Mouse (Mus musculus) stomach, postnatal 0 days (tissue): ENCODE data around the gene Lypd6b. TPM values are rescaled to one million over a fixed set of nuclear protein-coding genes. Genes with fewer than 3 reads are reported as not detected.

ENCODE experiments used
- ATAC-seq: fragments of 200-750 bp; cut with Nextera tagmentation; 2 replicates; pipeline ENCODE4 v1.8.0; 2017; ENCODE audit not compliant: low FRiP score, low TSS enrichment
- DNase-seq: peaks from one replicate; pipeline ENCODE4 v3.0.0-alpha.2; 2016; ENCODE audit warnings: low spot score
- H3K27ac ChIP-seq: fragments of 300-500 bp; sonication (generic); replicated peaks from 2 replicates; pipeline ENCODE4 v1.5.1; 2014; ENCODE audit warnings: mild to moderate bottlenecking, control low read depth
- H3K27me3 ChIP-seq: fragments of 300-500 bp; sonication (generic); 2 replicates; pipeline ENCODE4 v1.6.1; 2014; ENCODE audit warnings: low read length; ENCODE audit not compliant: control insufficient read depth, insufficient read depth
- H3K36me3 ChIP-seq: fragments of 300-500 bp; sonication (generic); 2 replicates; pipeline ENCODE4 v1.6.1; 2014; ENCODE audit warnings: low read length, mixed read lengths; ENCODE audit not compliant: control insufficient read depth, insufficient read depth
- H3K4me1 ChIP-seq: fragments of 300-500 bp; sonication (generic); replicated peaks from 2 replicates; pipeline ENCODE4 v1.6.1; 2014; ENCODE audit warnings: antibody characterized with exemption; ENCODE audit not compliant: control insufficient read depth, insufficient read depth
- H3K4me2 ChIP-seq: fragments of 300-500 bp; sonication (generic); replicated peaks from 2 replicates; pipeline ENCODE4 v1.6.1; 2014; ENCODE audit warnings: low read depth, mild to moderate bottlenecking, control low read depth, moderate library complexity
- H3K4me3 ChIP-seq: fragments of 300-500 bp; sonication (generic); 2 replicates; pipeline ENCODE4 v1.5.1; 2014; ENCODE audit warnings: low read depth, low read length, control low read depth
- H3K9ac ChIP-seq: fragments of 300-500 bp; sonication (generic); 2 replicates; pipeline ENCODE4 v1.6.1; 2014; ENCODE audit warnings: mild to moderate bottlenecking, low read length, control low read depth, mixed read lengths
- H3K9me3 ChIP-seq: fragments of 300-500 bp; sonication (generic); 2 replicates; pipeline ENCODE4 v1.6.1; 2016; ENCODE audit warnings: low read length; ENCODE audit not compliant: control insufficient read depth
- CTCF ChIP-seq: IDR thresholded peaks from 2 replicates; pipeline ENCODE4 v1.5.1; 2016; ENCODE audit warnings: antibody characterized with exemption, low read depth, mild to moderate bottlenecking, moderate library complexity
- EP300 ChIP-seq: optimal IDR thresholded peaks from 2 replicates; pipeline ENCODE3; 2016; ENCODE audit warnings: antibody characterized with exemption
- WGBS: fragments of 180-500 bp; shearing (Covaris S2); extraction: QIAGEN DNeasy Blood & Tissue Kit; methylation state at CpG from one replicate; pipeline ENCODE4 v1.1.7; 2014; 5-methylcytosine and 5-hydroxymethylcytosine counted together
- polyA plus RNA-seq: library from polyadenylated mRNA; unstranded; fragments of >200 nt; fragmentation: Nextera tagmentation; extraction: Ambion mirVana; gene quantifications from 2 replicates; pipeline ENCODE4 v1.2.1, GENCODE M21; 2015

The Lypd6b gene
- polyA plus RNA-seq, 1 experiment from 2014 or later = 31.8 TPM

DNA sequence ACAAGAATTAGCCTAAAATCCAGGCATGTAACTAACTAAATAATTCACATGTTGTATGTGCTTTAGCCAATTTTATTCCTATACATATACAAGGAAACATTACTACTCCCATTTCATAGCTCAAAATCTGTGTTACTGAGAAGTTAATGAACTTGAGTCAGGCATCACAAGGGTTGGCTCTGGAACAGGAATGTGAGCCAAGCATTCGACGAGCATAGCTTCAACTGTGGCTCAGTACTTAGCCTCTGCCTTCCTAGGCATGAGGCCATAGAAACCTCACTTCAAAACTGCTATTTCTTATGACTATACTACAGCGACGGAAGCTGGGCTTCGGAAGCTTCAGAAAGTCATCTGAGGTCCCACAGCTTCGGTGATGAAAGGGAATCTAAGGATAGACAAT lies 152.9 kb downstream of the Lypd6b start:
- Histone ChIP-seq H3K36me3 (no peaks in the 10 kb centered on the region), H3K4me3 (no peak overlapping the region), H3K9me3 (no peaks in the 10 kb centered on the region), H3K4me2 (no peak overlapping the region), H3K27ac (no peak overlapping the region), H3K27me3 (no peaks in the 10 kb centered on the region), H3K4me1 (no peaks in the 10 kb centered on the region), H3K9ac (no peak overlapping the region)
- WGBS = 61% methylated on average over 6 of the region's 6 CpGs
- ATAC-seq (no peak), DNase-seq (no peak)
- TF ChIP-seq EP300 (no peak), CTCF (no peak)

DNA sequence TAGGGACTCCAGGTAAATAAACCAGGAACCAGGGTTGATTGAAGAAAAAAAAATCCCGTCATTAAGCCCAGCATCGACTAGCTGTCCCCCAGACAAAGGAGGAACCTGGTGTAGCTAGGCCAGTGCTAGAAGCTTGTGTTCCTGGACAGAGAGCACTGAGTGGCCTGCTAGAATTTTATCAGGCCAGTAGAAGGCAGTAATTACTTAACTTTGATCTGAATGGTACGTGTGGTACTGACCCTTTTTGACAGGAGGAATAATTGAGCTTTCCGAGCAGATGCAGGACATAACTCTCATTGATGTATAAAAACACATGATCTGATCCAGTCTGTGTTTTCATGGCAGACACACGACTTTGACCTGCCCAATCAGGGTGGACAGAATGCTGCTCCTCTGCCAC lies 154.6 kb downstream of the Lypd6b start:
- H3K36me3 ChIP-seq = peaks cover 2% of the 10 kb centered on the region; the same call in 1 of the 2 replicates
- no peak overlapping the region for H3K4me3 ChIP-seq
- no peak for ATAC-seq
- H3K27me3 ChIP-seq = no peaks in the 10 kb centered on the region
- no peak overlapping the region for H3K4me2 ChIP-seq
- TF ChIP-seq EP300 (no peak), CTCF (no peak)
- DNase-seq = no peak
- H3K9ac ChIP-seq = no peak overlapping the region
- H3K4me1 ChIP-seq = no peaks in the 10 kb centered on the region
- no peaks in the 10 kb centered on the region for H3K9me3 ChIP-seq
- WGBS = 56% methylated on average over 5 of the region's 5 CpGs
- H3K27ac ChIP-seq = no peak overlapping the region

DNA sequence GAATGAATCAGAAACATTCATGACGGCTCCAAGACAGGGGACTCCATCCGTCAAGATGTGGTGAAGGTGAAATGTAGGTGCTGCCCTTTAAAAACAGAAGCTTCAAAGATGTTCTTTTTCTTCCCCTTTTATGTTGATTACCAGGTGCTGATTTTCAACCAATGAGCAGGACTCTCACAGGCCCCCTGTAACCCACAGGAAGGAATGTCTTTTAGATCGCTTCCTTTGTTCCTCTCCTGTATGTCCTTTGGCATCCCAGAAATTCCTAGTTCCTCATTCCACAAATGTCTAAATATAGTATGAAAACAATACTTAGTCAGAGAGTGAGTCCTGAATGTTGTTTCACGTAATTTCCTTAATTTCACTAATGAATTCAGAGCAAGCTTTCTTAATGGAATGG lies 164.2 kb downstream of the Lypd6b start:
- Histone ChIP-seq H3K9me3 (no peaks in the 10 kb centered on the region), H3K27me3 (no peaks in the 10 kb centered on the region), H3K4me1 (no peaks in the 10 kb centered on the region), H3K4me3 (no peak overlapping the region), H3K27ac (no peak overlapping the region), H3K9ac (no peak overlapping the region), H3K36me3 (peaks cover 3% of the 10 kb centered on the region; the same call in 1 of the 2 replicates), H3K4me2 (no peak overlapping the region)
- no peak for ATAC-seq
- no peak for TF ChIP-seq EP300
- no peak for TF ChIP-seq CTCF
- 62% methylated on average over 4 of the region's 4 CpGs for WGBS
- no peak for DNase-seq

DNA sequence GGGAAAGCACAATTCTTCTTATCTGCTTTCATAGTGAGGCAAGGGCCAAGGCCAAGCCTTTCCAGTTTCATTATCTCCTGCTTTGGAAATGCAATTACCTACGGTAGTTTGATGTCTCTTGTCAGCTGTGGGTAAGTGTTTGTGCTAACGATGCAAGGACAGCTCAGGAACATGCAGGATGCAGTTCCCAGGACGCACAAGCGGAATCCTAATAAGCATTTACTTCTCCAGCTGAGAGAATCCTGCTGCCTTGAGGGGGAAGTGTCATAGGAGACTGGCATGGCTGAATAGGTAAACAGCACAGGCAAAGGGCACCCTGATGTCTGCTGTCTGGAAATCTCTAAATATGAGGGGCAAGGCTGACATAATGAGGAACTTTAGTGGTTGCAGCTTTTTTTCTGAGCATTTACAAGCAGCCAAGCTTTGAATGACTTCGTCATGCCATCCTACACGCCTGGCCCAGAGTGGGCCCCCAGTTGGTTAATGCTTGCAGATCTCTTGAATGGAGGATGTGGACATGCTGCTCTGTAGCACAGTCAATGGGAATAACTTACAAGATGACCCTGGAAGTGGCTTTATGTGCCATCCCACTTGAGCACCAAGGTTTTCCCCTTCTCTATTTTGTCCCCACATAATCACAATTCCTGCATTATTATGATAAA lies 165.3 kb downstream of the Lypd6b start:
- TF ChIP-seq CTCF = no peak
- TF ChIP-seq EP300 = no peak
- Histone ChIP-seq H3K4me3 (no peak overlapping the region), H3K27ac (no peak overlapping the region), H3K4me2 (no peak overlapping the region), H3K27me3 (no peaks in the 10 kb centered on the region), H3K9ac (no peak overlapping the region), H3K36me3 (no peaks in the 10 kb centered on the region), H3K4me1 (no peaks in the 10 kb centered on the region), H3K9me3 (no peaks in the 10 kb centered on the region)
- no peak for DNase-seq
- no peak for ATAC-seq
- WGBS = 65% methylated on average over 6 of the region's 6 CpGs

DNA sequence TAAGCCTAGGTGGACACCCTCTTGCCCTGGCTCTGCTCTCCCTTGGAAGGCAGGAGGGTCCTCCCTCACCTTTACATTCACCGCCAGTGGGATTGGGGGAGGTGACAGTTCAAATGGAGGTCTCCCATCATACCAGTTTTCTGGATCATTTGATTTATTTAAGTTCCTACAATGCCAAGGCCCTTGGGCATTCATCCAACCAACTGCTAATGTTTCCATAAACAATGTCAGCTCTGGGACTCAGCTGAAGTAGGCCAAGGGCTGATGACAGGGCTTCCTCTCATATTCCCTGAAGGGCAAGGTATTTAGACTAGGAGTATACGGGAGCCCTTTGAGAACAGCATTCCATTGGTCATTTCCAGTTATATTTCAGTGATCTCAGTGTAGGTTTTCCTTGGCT lies 170.0 kb downstream of the Lypd6b start:
- Histone ChIP-seq H3K4me3 (no peak overlapping the region), H3K27ac (no peak overlapping the region), H3K27me3 (no peaks in the 10 kb centered on the region), H3K4me2 (no peak overlapping the region), H3K4me1 (no peaks in the 10 kb centered on the region), H3K36me3 (no peaks in the 10 kb centered on the region), H3K9ac (no peak overlapping the region), H3K9me3 (no peaks in the 10 kb centered on the region)
- 47% methylated on average over 2 of the region's 2 CpGs for WGBS
- DNase-seq = no peak
- no peak for ATAC-seq
- TF ChIP-seq EP300 (no peak), CTCF (no peak)

DNA sequence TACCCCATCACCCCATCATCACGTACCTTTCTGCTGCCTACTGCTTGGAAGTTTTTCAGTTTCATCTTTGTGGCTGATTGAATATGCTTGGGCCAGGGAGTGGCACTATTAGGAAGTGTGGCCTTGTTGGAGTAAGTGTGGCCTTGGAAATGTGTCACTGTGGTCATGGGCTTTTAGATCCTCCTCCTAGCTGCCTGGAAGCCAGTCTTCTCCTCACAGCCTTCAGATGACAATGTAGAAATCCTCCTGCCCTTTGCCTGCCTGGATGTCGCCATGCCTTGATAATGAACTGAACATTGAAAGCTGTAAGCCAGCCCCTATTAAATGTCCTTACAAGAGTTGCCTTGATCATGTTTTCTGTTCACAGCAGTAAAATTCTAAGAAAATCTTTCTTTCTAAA lies 174.5 kb downstream of the Lypd6b start:
- Histone ChIP-seq H3K4me1 (no peaks in the 10 kb centered on the region), H3K36me3 (no peaks in the 10 kb centered on the region), H3K4me2 (no peak overlapping the region), H3K4me3 (no peak overlapping the region), H3K27ac (no peak overlapping the region), H3K9ac (no peak overlapping the region), H3K27me3 (no peaks in the 10 kb centered on the region), H3K9me3 (no peaks in the 10 kb centered on the region)
- no peak for TF ChIP-seq CTCF
- TF ChIP-seq EP300 = no peak
- DNase-seq = no peak
- ATAC-seq = no peak
- 96% methylated on average over 2 of the region's 2 CpGs for WGBS
